Mouse (Mus musculus) lung, embryonic 16.5 days (tissue): ENCODE results near the gene Faah. TPM values are rescaled to one million over a fixed set of nuclear protein-coding genes. Genes with fewer than 3 reads are reported as not detected.

Experiments used
- ATAC-seq: fragments of 200-750 bp; cut with Nextera tagmentation; 2 replicates; pipeline ENCODE4 v1.8.0; 2017; ENCODE audit warnings: low read depth, mild to moderate bottlenecking, moderate library complexity
- H3K27ac ChIP-seq: fragments of 300-500 bp; sonication (generic); 2 replicates; pipeline ENCODE4 v1.5.1; 2014; ENCODE audit warnings: mild to moderate bottlenecking, control low read depth, low read length
- H3K27me3 ChIP-seq: fragments of 300-500 bp; sonication (generic); 2 replicates; pipeline ENCODE4 v1.6.1; 2014; ENCODE audit warnings: low read depth, low read length, mixed read lengths; ENCODE audit not compliant: control insufficient read depth, insufficient read depth
- H3K36me3 ChIP-seq: fragments of 300-500 bp; sonication (generic); 2 replicates; pipeline ENCODE4 v1.6.1; 2014; ENCODE audit warnings: low read length; ENCODE audit not compliant: control insufficient read depth, insufficient read depth
- H3K4me1 ChIP-seq: fragments of 300-500 bp; sonication (generic); replicated peaks from 2 replicates; pipeline ENCODE4 v1.6.1; 2014; ENCODE audit warnings: low read length, mixed read lengths; ENCODE audit not compliant: control insufficient read depth, insufficient read depth
- H3K4me2 ChIP-seq: fragments of 300-500 bp; sonication (generic); 2 replicates; pipeline ENCODE4 v1.6.1; 2014; ENCODE audit warnings: low read depth, low read length, control low read depth
- H3K4me3 ChIP-seq: fragments of 300-500 bp; sonication (generic); 2 replicates; pipeline ENCODE4 v1.5.1; 2014; ENCODE audit warnings: mild to moderate bottlenecking, low read length, control low read depth
- H3K9ac ChIP-seq: fragments of 300-500 bp; sonication (generic); 2 replicates; pipeline ENCODE4 v1.6.1; 2014; ENCODE audit warnings: low read length, control low read depth
- H3K9me3 ChIP-seq: fragments of 300-500 bp; sonication (generic); 2 replicates; pipeline ENCODE4 v1.6.1; 2016; ENCODE audit warnings: low read length; ENCODE audit not compliant: control insufficient read depth
- whole genome bisulfite sequencing: fragments of 180-500 bp; shearing (Covaris S2); extraction: QIAGEN DNeasy Blood & Tissue Kit; methylation state at CpG from one replicate; pipeline ENCODE4 v1.1.7; 2014; 5-methylcytosine and 5-hydroxymethylcytosine counted together
- polyA plus RNA-seq: library from polyadenylated mRNA; unstranded; fragments of >200 nt; fragmentation: Nextera tagmentation; extraction: Ambion mirVana; gene quantifications from 2 replicates; pipeline ENCODE4 v1.2.1, GENCODE M21; 2015

Gene Faah
- polyA plus RNA-seq, 1 experiment from 2014 or later, result 11.0 TPM

GRCm38 (mm10) chr4:115963751-115964150, 54.0 kb downstream of the Faah start:
- Histone ChIP-seq H3K4me1 (peaks cover 12% of the 10 kb centered on the region), H3K4me2 (no peak overlapping the region), H3K4me3 (no peak overlapping the region; the same call in 1 of the 2 replicates), H3K9me3 (no peaks in the 10 kb centered on the region), H3K27ac (no peak overlapping the region), H3K36me3 (no peaks in the 10 kb centered on the region), H3K27me3 (peaks cover 38% of the 10 kb centered on the region), H3K9ac (no peak overlapping the region)
- ATAC-seq, result no peak
- 28% methylated on average over 6 of the region's 6 CpGs for WGBS

- peak; percentile 87 for ATAC-seq
- WGBS, result 1% methylated on average over 70 of the region's 79 CpGs
- Histone ChIP-seq H3K4me1 (peaks cover 12% of the 10 kb centered on the region), H3K9me3 (no peaks in the 10 kb centered on the region), H3K4me2 (peak overlapping the region; percentile 97), H3K36me3 (no peaks in the 10 kb centered on the region), H3K4me3 (peak overlapping the region; percentile 74), H3K9ac (peak overlapping the region; percentile 81), H3K27me3 (peaks cover 37% of the 10 kb centered on the region), H3K27ac (no peak overlapping the region)
Observed at GRCm38 (mm10) chr4:115962671-115963412, 54.9 kb downstream of the Faah start.

- Histone ChIP-seq H3K4me1 (peaks cover 12% of the 10 kb centered on the region), H3K36me3 (no peaks in the 10 kb centered on the region), H3K4me2 (no peak overlapping the region), H3K27me3 (peaks cover 33% of the 10 kb centered on the region), H3K9me3 (no peaks in the 10 kb centered on the region), H3K9ac (no peak overlapping the region), H3K4me3 (no peak overlapping the region), H3K27ac (no peak overlapping the region)
- WGBS, result 12% methylated on average over 7 of the region's 7 CpGs
- no peak for ATAC-seq
Observed at GRCm38 (mm10) chr4:115961991-115962390, 55.7 kb downstream of the Faah start.

- no peak overlapping the region for H3K9ac ChIP-seq
- no peaks in the 10 kb centered on the region for H3K9me3 ChIP-seq
- no peaks in the 10 kb centered on the region for H3K36me3 ChIP-seq
- peaks cover 40% of the 10 kb centered on the region for H3K27me3 ChIP-seq
- no peak overlapping the region for H3K27ac ChIP-seq
- H3K4me3 ChIP-seq, result no peak overlapping the region
- H3K4me1 ChIP-seq, result peaks cover 10% of the 10 kb centered on the region
- no peak overlapping the region for H3K4me2 ChIP-seq
- ATAC-seq, result no peak
Observed at GRCm38 (mm10) chr4:115959546-115959945, 58.2 kb downstream of the Faah start.

- Histone ChIP-seq H3K9ac (no peak overlapping the region), H3K4me3 (no peak overlapping the region), H3K27me3 (peaks cover 38% of the 10 kb centered on the region), H3K27ac (no peak overlapping the region), H3K9me3 (no peaks in the 10 kb centered on the region), H3K4me1 (no peaks in the 10 kb centered on the region), H3K36me3 (no peaks in the 10 kb centered on the region), H3K4me2 (no peak overlapping the region)
- WGBS, result 7% methylated on average over 3 of the region's 3 CpGs
- no peak for ATAC-seq
Observed at GRCm38 (mm10) chr4:115955494-115955775, 62.3 kb downstream of the Faah start.

GRCm38 (mm10) chr4:115954656-115955493, 62.9 kb downstream of the Faah start:
- H3K4me3 ChIP-seq, result no peak overlapping the region
- H3K27ac ChIP-seq, result no peak overlapping the region
- 7% methylated on average over 19 of the region's 19 CpGs for WGBS
- no peak for ATAC-seq
- peaks cover 44% of the 10 kb centered on the region for H3K27me3 ChIP-seq
- no peaks in the 10 kb centered on the region for H3K36me3 ChIP-seq
- H3K9ac ChIP-seq, result no peak overlapping the region
- H3K4me2 ChIP-seq, result no peak overlapping the region
- H3K4me1 ChIP-seq, result no peaks in the 10 kb centered on the region
- H3K9me3 ChIP-seq, result no peaks in the 10 kb centered on the region

GRCm38 (mm10) chr4:115953559-115953958, 64.2 kb downstream of the Faah start:
- no peaks in the 10 kb centered on the region for H3K9me3 ChIP-seq
- H3K9ac ChIP-seq, result no peak overlapping the region
- H3K36me3 ChIP-seq, result no peaks in the 10 kb centered on the region
- no peak overlapping the region for H3K27ac ChIP-seq
- no peak for ATAC-seq
- 20% methylated on average over 5 of the region's 5 CpGs for WGBS
- no peak overlapping the region for H3K4me3 ChIP-seq
- no peaks in the 10 kb centered on the region for H3K4me1 ChIP-seq
- H3K27me3 ChIP-seq, result peaks cover 49% of the 10 kb centered on the region
- H3K4me2 ChIP-seq, result no peak overlapping the region

- ATAC-seq, result no peak; the same call in 1 of the 2 replicates
- Histone ChIP-seq H3K4me3 (no peak overlapping the region), H3K27ac (no peak overlapping the region), H3K9ac (no peak overlapping the region), H3K9me3 (no peaks in the 10 kb centered on the region), H3K36me3 (no peaks in the 10 kb centered on the region), H3K4me2 (no peak overlapping the region), H3K4me1 (no peaks in the 10 kb centered on the region), H3K27me3 (peaks cover 52% of the 10 kb centered on the region)
- WGBS, result 10% methylated on average over 6 of the region's 6 CpGs
Observed at GRCm38 (mm10) chr4:115952758-115953157, 65.0 kb downstream of the Faah start.

- no peak overlapping the region for H3K27ac ChIP-seq
- H3K4me2 ChIP-seq, result no peak overlapping the region
- no peak for ATAC-seq
- under 1% methylated on average over 40 of the region's 41 CpGs for WGBS
- no peaks in the 10 kb centered on the region for H3K9me3 ChIP-seq
- H3K27me3 ChIP-seq, result peaks cover 86% of the 10 kb centered on the region
- H3K36me3 ChIP-seq, result no peaks in the 10 kb centered on the region
- no peak overlapping the region for H3K9ac ChIP-seq
- H3K4me1 ChIP-seq, result peaks cover 7% of the 10 kb centered on the region
- H3K4me3 ChIP-seq, result no peak overlapping the region
Observed at GRCm38 (mm10) chr4:115943669-115944314, 73.9 kb downstream of the Faah start.
